Mouse (Mus musculus): ENCODE results near the gene Sh3bgrl2. TPM values are rescaled to one million over a fixed set of nuclear protein-coding genes. Genes with fewer than 3 reads are reported as not detected.

Sh3bgrl2 gene
- polyA plus RNA-seq, 1 experiment from 2014 or later = 16.8 TPM

DNA sequence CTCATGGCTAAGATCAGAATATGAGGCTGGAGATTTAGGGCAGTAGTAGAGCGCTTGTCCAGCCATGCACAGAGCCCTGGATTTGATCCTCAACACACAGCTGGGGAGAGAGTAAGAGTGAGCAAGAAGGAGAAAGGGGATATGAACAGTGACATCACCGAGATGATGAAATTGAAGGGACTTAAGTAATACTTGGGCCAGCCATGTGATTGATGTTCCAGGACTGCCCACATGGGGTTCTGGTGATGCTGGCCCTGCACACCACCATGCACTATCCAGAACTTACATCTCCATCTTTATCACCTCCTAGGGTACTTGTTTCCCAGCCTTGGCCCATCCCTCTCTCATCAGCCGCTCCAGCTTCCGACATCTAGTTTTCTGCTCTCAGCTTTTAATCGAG lies 20.0 kb downstream of the Sh3bgrl2 start:
- no peaks in the 10 kb centered on the region for H3K27me3 ChIP-seq (replicated peaks; ENCODE audit: control insufficient read depth, insufficient read depth, low read length)
- ATAC-seq (ENCODE audit: low read depth) = no peak
- no peaks in the 10 kb centered on the region for H3K9me3 ChIP-seq (ENCODE audit: control insufficient read depth, low read length)
- no peak overlapping the region for H3K4me2 ChIP-seq (ENCODE audit: low read depth, low read length)
- H3K36me3 ChIP-seq (ENCODE audit: control insufficient read depth, insufficient read depth, low read length) = no peaks in the 10 kb centered on the region
- no peak overlapping the region for H3K9ac ChIP-seq (ENCODE audit: low read depth, low read length)
- no peak for DNase-seq (ENCODE audit: low spot score)
- H3K27ac ChIP-seq (replicated peaks; ENCODE audit: low read depth, low read length) = no peak overlapping the region
- no peak overlapping the region for H3K4me3 ChIP-seq (ENCODE audit: low read depth, low read length)
- WGBS = 91% methylated on average over 5 of the region's 5 CpGs
- H3K4me1 ChIP-seq (ENCODE audit: control insufficient read depth, insufficient read depth, low read length) = peaks cover 18% of the 10 kb centered on the region

- peak; percentile 56 for ATAC-seq (ENCODE audit: low read depth)
- Histone ChIP-seq H3K27ac (replicated peaks; ENCODE audit: low read depth, low read length) (no peak overlapping the region), H3K9me3 (ENCODE audit: control insufficient read depth, low read length) (no peaks in the 10 kb centered on the region), H3K4me3 (ENCODE audit: low read depth, low read length) (no peak overlapping the region), H3K4me1 (ENCODE audit: control insufficient read depth, insufficient read depth, low read length) (peaks cover 14% of the 10 kb centered on the region), H3K27me3 (replicated peaks; ENCODE audit: control insufficient read depth, insufficient read depth, low read length) (no peaks in the 10 kb centered on the region), H3K4me2 (ENCODE audit: low read depth, low read length) (no peak overlapping the region), H3K9ac (ENCODE audit: low read depth, low read length) (no peak overlapping the region), H3K36me3 (ENCODE audit: control insufficient read depth, insufficient read depth, low read length) (no peaks in the 10 kb centered on the region)
- peak; percentile 84 for DNase-seq (ENCODE audit: low spot score)
- WGBS = 62% methylated on average over 3 of the region's 3 CpGs
Observed at GRCm38 (mm10) chr9:83568937-83569336, 20.8 kb downstream of the Sh3bgrl2 start.

DNA sequence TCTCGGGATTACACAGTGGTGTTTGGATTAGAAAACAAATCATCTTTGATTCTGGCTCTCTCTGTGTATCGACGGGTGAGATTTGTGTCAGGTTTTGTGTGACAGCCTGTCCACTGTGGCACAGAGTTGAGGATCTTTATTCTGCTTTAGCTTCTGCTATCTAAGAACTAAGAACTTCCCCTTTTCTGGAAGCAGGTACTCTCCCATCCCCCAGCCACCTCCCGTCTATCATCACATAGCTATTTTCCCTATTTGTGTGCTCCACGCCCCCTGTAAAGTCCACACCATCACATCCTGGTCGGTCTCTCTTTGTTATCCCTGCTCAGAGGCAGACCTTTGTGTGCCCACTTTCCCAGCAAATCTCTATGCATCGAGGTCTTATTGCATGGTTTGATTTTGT lies 21.8 kb downstream of the Sh3bgrl2 start:
- no peak overlapping the region for H3K9ac ChIP-seq (ENCODE audit: low read depth, low read length)

DNA sequence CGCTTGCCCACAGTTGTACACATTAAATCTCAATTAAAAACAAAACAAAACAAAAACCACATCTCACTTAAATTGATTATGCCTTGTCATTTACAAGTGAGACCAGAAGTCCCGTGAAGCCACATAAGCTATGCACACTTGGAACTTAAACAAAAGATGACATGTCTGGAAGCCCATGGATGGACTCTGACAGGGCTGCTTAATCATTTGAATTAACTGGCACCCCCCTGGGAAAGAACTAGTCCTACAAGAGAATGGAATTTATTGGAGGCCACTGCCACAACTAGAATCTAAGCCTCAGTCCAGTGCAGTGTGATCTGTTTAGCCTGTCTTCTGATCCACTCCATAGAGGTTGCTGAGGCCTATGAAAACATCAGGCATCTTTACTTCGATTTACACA lies 23.2 kb downstream of the Sh3bgrl2 start:
- Histone ChIP-seq H3K9me3 (ENCODE audit: control insufficient read depth, low read length) (no peaks in the 10 kb centered on the region), H3K4me3 (ENCODE audit: low read depth, low read length) (no peak overlapping the region), H3K9ac (ENCODE audit: low read depth, low read length) (no peak overlapping the region), H3K27ac (replicated peaks; ENCODE audit: low read depth, low read length) (no peak overlapping the region), H3K4me2 (ENCODE audit: low read depth, low read length) (no peak overlapping the region), H3K27me3 (replicated peaks; ENCODE audit: control insufficient read depth, insufficient read depth, low read length) (no peaks in the 10 kb centered on the region), H3K4me1 (ENCODE audit: control insufficient read depth, insufficient read depth, low read length) (peaks cover 5% of the 10 kb centered on the region; the same call in 1 of the 2 replicates), H3K36me3 (ENCODE audit: control insufficient read depth, insufficient read depth, low read length) (no peaks in the 10 kb centered on the region)
- 55% methylated on average over 3 of the region's 3 CpGs for WGBS
- DNase-seq (ENCODE audit: low spot score) (no peak), ATAC-seq (ENCODE audit: low read depth) (no peak)

More for the DNA sequence above, 21.8 kb downstream of the Sh3bgrl2 start:
- DNase-seq (ENCODE audit: low spot score) = no peak
- peaks cover 5% of the 10 kb centered on the region; the same call in 1 of the 2 replicates for H3K4me1 ChIP-seq (ENCODE audit: control insufficient read depth, insufficient read depth, low read length)
- H3K27me3 ChIP-seq (replicated peaks; ENCODE audit: control insufficient read depth, insufficient read depth, low read length) = no peaks in the 10 kb centered on the region
- no peaks in the 10 kb centered on the region for H3K36me3 ChIP-seq (ENCODE audit: control insufficient read depth, insufficient read depth, low read length)
- H3K9me3 ChIP-seq (ENCODE audit: control insufficient read depth, low read length) = no peaks in the 10 kb centered on the region
- ATAC-seq (ENCODE audit: low read depth) = no peak
- H3K27ac ChIP-seq (replicated peaks; ENCODE audit: low read depth, low read length) = no peak overlapping the region
- H3K4me3 ChIP-seq (ENCODE audit: low read depth, low read length) = no peak overlapping the region
- no peak overlapping the region for H3K4me2 ChIP-seq (ENCODE audit: low read depth, low read length)
- 69% methylated on average over 7 of the region's 7 CpGs for WGBS

- Histone ChIP-seq H3K9me3 (ENCODE audit: control insufficient read depth, low read length) (no peaks in the 10 kb centered on the region), H3K4me3 (ENCODE audit: low read depth, low read length) (no peak overlapping the region), H3K4me2 (ENCODE audit: low read depth, low read length) (no peak overlapping the region), H3K9ac (ENCODE audit: low read depth, low read length) (no peak overlapping the region), H3K27ac (replicated peaks; ENCODE audit: low read depth, low read length) (no peak overlapping the region), H3K36me3 (ENCODE audit: control insufficient read depth, insufficient read depth, low read length) (no peaks in the 10 kb centered on the region), H3K27me3 (replicated peaks; ENCODE audit: control insufficient read depth, insufficient read depth, low read length) (no peaks in the 10 kb centered on the region), H3K4me1 (ENCODE audit: control insufficient read depth, insufficient read depth, low read length) (peaks cover 5% of the 10 kb centered on the region; the same call in 1 of the 2 replicates)
- WGBS = 86% methylated on average over 2 of the region's 2 CpGs
- ATAC-seq (ENCODE audit: low read depth) (no peak), DNase-seq (ENCODE audit: low spot score) (no peak)
Observed at GRCm38 (mm10) chr9:83572326-83572725, 24.2 kb downstream of the Sh3bgrl2 start.

GRCm38 (mm10) chr9:83572870-83573269 lies 24.7 kb downstream of the Sh3bgrl2 start:
- Histone ChIP-seq H3K4me2 (ENCODE audit: low read depth, low read length) (no peak overlapping the region), H3K27ac (replicated peaks; ENCODE audit: low read depth, low read length) (no peak overlapping the region), H3K36me3 (ENCODE audit: control insufficient read depth, insufficient read depth, low read length) (no peaks in the 10 kb centered on the region), H3K9ac (ENCODE audit: low read depth, low read length) (no peak overlapping the region), H3K27me3 (replicated peaks; ENCODE audit: control insufficient read depth, insufficient read depth, low read length) (no peaks in the 10 kb centered on the region), H3K4me3 (ENCODE audit: low read depth, low read length) (no peak overlapping the region), H3K4me1 (ENCODE audit: control insufficient read depth, insufficient read depth, low read length) (peaks cover 5% of the 10 kb centered on the region; the same call in 1 of the 2 replicates), H3K9me3 (ENCODE audit: control insufficient read depth, low read length) (no peaks in the 10 kb centered on the region)
- 58% methylated on average over 2 of the region's 2 CpGs for WGBS
- no peak for DNase-seq (ENCODE audit: low spot score)
- ATAC-seq (ENCODE audit: low read depth) = no peak

GRCm38 (mm10) chr9:83573588-83573987 lies 25.5 kb downstream of the Sh3bgrl2 start:
- Histone ChIP-seq H3K27ac (replicated peaks; ENCODE audit: low read depth, low read length) (no peak overlapping the region), H3K4me2 (ENCODE audit: low read depth, low read length) (no peak overlapping the region), H3K9me3 (ENCODE audit: control insufficient read depth, low read length) (no peaks in the 10 kb centered on the region), H3K4me3 (ENCODE audit: low read depth, low read length) (no peak overlapping the region), H3K9ac (ENCODE audit: low read depth, low read length) (no peak overlapping the region), H3K36me3 (ENCODE audit: control insufficient read depth, insufficient read depth, low read length) (no peaks in the 10 kb centered on the region), H3K4me1 (ENCODE audit: control insufficient read depth, insufficient read depth, low read length) (peaks cover 5% of the 10 kb centered on the region; the same call in 1 of the 2 replicates), H3K27me3 (replicated peaks; ENCODE audit: control insufficient read depth, insufficient read depth, low read length) (no peaks in the 10 kb centered on the region)
- ATAC-seq (ENCODE audit: low read depth) = no peak
- WGBS = 62% methylated on average over 2 of the region's 2 CpGs
- DNase-seq (ENCODE audit: low spot score) = no peak

GRCm38 (mm10) chr9:83575403-83575802 lies 27.3 kb downstream of the Sh3bgrl2 start:
- Histone ChIP-seq H3K4me2 (ENCODE audit: low read depth, low read length) (no peak overlapping the region), H3K4me3 (ENCODE audit: low read depth, low read length) (no peak overlapping the region), H3K27me3 (replicated peaks; ENCODE audit: control insufficient read depth, insufficient read depth, low read length) (no peaks in the 10 kb centered on the region), H3K4me1 (ENCODE audit: control insufficient read depth, insufficient read depth, low read length) (no peaks in the 10 kb centered on the region), H3K36me3 (ENCODE audit: control insufficient read depth, insufficient read depth, low read length) (no peaks in the 10 kb centered on the region), H3K9me3 (ENCODE audit: control insufficient read depth, low read length) (no peaks in the 10 kb centered on the region), H3K9ac (ENCODE audit: low read depth, low read length) (no peak overlapping the region), H3K27ac (replicated peaks; ENCODE audit: low read depth, low read length) (no peak overlapping the region)
- 79% methylated on average over 4 of the region's 4 CpGs for WGBS
- DNase-seq (ENCODE audit: low spot score) = no peak
- ATAC-seq (ENCODE audit: low read depth) = no peak

- Histone ChIP-seq H3K4me1 (ENCODE audit: control insufficient read depth, insufficient read depth, low read length) (no peaks in the 10 kb centered on the region), H3K4me3 (ENCODE audit: low read depth, low read length) (no peak overlapping the region), H3K9me3 (ENCODE audit: control insufficient read depth, low read length) (no peaks in the 10 kb centered on the region), H3K36me3 (ENCODE audit: control insufficient read depth, insufficient read depth, low read length) (no peaks in the 10 kb centered on the region), H3K4me2 (ENCODE audit: low read depth, low read length) (no peak overlapping the region), H3K27me3 (replicated peaks; ENCODE audit: control insufficient read depth, insufficient read depth, low read length) (no peaks in the 10 kb centered on the region), H3K27ac (replicated peaks; ENCODE audit: low read depth, low read length) (no peak overlapping the region), H3K9ac (ENCODE audit: low read depth, low read length) (no peak overlapping the region)
- DNase-seq (ENCODE audit: low spot score) = no peak
- WGBS = 48% methylated on average over 7 of the region's 7 CpGs
- ATAC-seq (ENCODE audit: low read depth) = no peak
Observed at GRCm38 (mm10) chr9:83576018-83576688, 28.0 kb downstream of the Sh3bgrl2 start.

Measured in embryonic facial prominence, embryonic 14.5 days (tissue).